Mouse (Mus musculus): ENCODE data around the gene Kazald1.

The Kazald1 gene

GRCm38 (mm10) chr19:45077742-45078645, 3.0 kb downstream of the Kazald1 start:
- in situ Hi-C loops (cut with MboI, MseI) = no loop called here

- in situ Hi-C loops (cut with MboI, MseI) = no loop called here
Observed at GRCm38 (mm10) chr19:45078971-45079764, 4.1 kb downstream of the Kazald1 start.

- in situ Hi-C loops (cut with MboI, MseI) = no loop called here
Observed at GRCm38 (mm10) chr19:45079769-45080515, 4.9 kb downstream of the Kazald1 start.

- in situ Hi-C loops (cut with MboI, MseI) = no loop called here
Observed at GRCm38 (mm10) chr19:45080711-45081110, 5.7 kb downstream of the Kazald1 start.

GRCm38 (mm10) chr19:45081279-45081678, 6.2 kb downstream of the Kazald1 start:
- in situ Hi-C loops (cut with MboI, MseI) = no loop called here

GRCm38 (mm10) chr19:45081841-45082550, 7.0 kb downstream of the Kazald1 start:
- in situ Hi-C loops (cut with MboI, MseI) = no loop called here

GRCm38 (mm10) chr19:45097868-45098267, 22.8 kb downstream of the Kazald1 start:
- in situ Hi-C loops (cut with MboI, MseI) = no loop called here

GRCm38 (mm10) chr19:45100486-45101270, 25.6 kb downstream of the Kazald1 start:
- in situ Hi-C loops (cut with MboI, MseI) = loop anchor here (10.0 kb wide), 1 partner anchor 296 kb away; no protein-coding TSS in a partner anchor

GRCm38 (mm10) chr19:45105591-45105990, 30.6 kb downstream of the Kazald1 start:
- in situ Hi-C loops (cut with MboI, MseI) = loop anchor here (10.0 kb wide), 1 partner anchor 301 kb away; no protein-coding TSS in a partner anchor

GRCm38 (mm10) chr19:45106689-45107088, 31.6 kb downstream of the Kazald1 start:
- in situ Hi-C loops (cut with MboI, MseI) = loop anchor here (10.0 kb wide), 1 partner anchor 302 kb away; no protein-coding TSS in a partner anchor

- in situ Hi-C loops (cut with MboI, MseI) = no loop called here
Observed at GRCm38 (mm10) chr19:45110681-45111080, 35.6 kb downstream of the Kazald1 start.

GRCm38 (mm10) chr19:45112444-45112843, 37.4 kb downstream of the Kazald1 start:
- in situ Hi-C loops (cut with MboI, MseI) = no loop called here

- in situ Hi-C loops (cut with MboI, MseI) = no loop called here
Observed at GRCm38 (mm10) chr19:45113791-45114460, 38.9 kb downstream of the Kazald1 start.

GRCm38 (mm10) chr19:45114772-45115171, 39.7 kb downstream of the Kazald1 start:
- in situ Hi-C loops (cut with MboI, MseI) = loop anchor here (5.0 kb wide), 1 partner anchor 48 kb away; no protein-coding TSS in a partner anchor

GRCm38 (mm10) chr19:45116798-45117197, 41.8 kb downstream of the Kazald1 start:
- in situ Hi-C loops (cut with MboI, MseI) = loop anchor here (5.0 kb wide), 1 partner anchor 46 kb away; no protein-coding TSS in a partner anchor

All from regulatory T cell (primary cell).